Mouse (Mus musculus): Measurements from ENCODE around the gene Tnni3k.

- no peak for TF ChIP-seq CTCF (IDR thresholded peaks at IDR 0.05; ENCODE audit: extremely low read depth, insufficient read depth, low read length)
- TF ChIP-seq POLR2A (IDR thresholded peaks at IDR 0.05; ENCODE audit: extremely low read depth, insufficient read depth, low read length) = no peak
Observed at GRCm38 (mm10) chr3:154793571-154793970, 261.6 kb downstream of the Tnni3k start.

Measured in cortical plate, adult 2 months (tissue).